Mouse (Mus musculus) lung, postnatal 0 days (tissue): ENCODE measurements around the gene Rnf149.
"Not testable (repeated sequence)": the region's sequence is repeated elsewhere in the genome, so short reads cannot be mapped to it uniquely, and the experiment has no call there.

ENCODE experiments used
- CTCF ChIP-seq: IDR thresholded peaks from 2 replicates; pipeline ENCODE4 v1.5.1; 2016; ENCODE audit warnings: antibody characterized with exemption, mild to moderate bottlenecking
- EP300 ChIP-seq: IDR thresholded peaks from 2 replicates; pipeline ENCODE4 v1.6.1; 2016; ENCODE audit warnings: antibody characterized with exemption, mild to moderate bottlenecking, control low read depth

DNA sequence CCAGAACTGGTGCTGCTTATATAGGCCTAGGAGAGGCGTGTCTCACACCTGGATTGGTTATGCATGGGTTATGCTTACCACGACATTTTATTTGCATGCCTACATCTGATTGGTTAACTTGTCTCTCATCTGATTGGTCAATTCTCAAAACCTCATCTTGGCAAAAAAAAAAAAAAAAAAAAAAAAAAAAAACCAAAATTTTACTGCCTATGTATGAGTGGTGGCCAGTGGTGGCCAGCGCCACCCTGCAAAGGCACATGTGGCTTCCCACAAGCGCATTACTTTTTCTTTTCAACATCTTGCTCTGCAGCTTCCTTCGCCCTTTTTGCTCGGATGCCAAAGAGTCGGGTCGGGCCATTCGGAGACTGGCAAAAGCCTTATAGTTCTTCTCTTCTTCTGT lies 19.9 kb upstream of the Rnf149 start:
- TF ChIP-seq EP300, CTCF: not testable (repeated sequence)
